Mouse (Mus musculus) left cerebral cortex, postnatal 4 days (tissue): ENCODE results near the gene Tagln. TPM values are rescaled to one million over a fixed set of nuclear protein-coding genes. Genes with fewer than 3 reads are reported as not detected.

Source experiments
- DNase-seq: peaks from one replicate; pipeline ENCODE4 v3.0.0-alpha.2; 2022
- intact Hi-C: fragments of 180-260 bp; cut with DNase I; formaldehyde crosslinking; loops from one replicate; pipeline ENCODE4 v1.15.1; 2025
- microRNA-seq: library from miRNA; unstranded; fragments of <30 nt; microRNA quantifications from one replicate; pipeline ENCODE4 v1.2.0, GENCODE M21; 2022
- total RNA-seq, 2 experiments: library from RNA; stranded (reverse); gene quantifications; 2 replicates each; pipeline ENCODE4 v1.2.3; 2021

Tagln gene
- total RNA-seq, 2 experiments from 2014 or later = 5.7 to 6.9 TPM

DNA sequence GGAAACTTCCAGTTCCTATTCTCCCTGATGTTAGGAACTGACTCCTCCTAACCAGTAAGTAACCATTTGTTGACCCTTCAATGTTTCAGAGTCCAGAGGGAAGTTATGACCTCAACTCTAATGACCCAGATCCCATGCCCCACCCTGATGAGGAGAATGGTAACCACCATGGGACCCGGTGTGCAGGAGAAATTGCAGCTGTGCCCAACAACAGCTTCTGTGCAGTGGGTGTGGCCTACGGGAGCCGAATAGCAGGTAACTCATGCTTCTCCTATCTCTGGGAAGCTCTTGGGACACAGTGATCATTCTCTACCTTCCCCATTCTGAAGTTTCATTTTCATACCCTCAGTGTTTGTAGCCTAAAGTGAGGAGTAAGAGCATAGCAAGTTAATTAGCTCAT lies 24.9 kb downstream of the Tagln start:
- intact Hi-C loops = no loop called here
- DNase-seq = no peak

GRCm38 (mm10) chr9:45907078-45907428 lies 28.8 kb downstream of the Tagln start:
- intact Hi-C loops = no loop called here

DNA sequence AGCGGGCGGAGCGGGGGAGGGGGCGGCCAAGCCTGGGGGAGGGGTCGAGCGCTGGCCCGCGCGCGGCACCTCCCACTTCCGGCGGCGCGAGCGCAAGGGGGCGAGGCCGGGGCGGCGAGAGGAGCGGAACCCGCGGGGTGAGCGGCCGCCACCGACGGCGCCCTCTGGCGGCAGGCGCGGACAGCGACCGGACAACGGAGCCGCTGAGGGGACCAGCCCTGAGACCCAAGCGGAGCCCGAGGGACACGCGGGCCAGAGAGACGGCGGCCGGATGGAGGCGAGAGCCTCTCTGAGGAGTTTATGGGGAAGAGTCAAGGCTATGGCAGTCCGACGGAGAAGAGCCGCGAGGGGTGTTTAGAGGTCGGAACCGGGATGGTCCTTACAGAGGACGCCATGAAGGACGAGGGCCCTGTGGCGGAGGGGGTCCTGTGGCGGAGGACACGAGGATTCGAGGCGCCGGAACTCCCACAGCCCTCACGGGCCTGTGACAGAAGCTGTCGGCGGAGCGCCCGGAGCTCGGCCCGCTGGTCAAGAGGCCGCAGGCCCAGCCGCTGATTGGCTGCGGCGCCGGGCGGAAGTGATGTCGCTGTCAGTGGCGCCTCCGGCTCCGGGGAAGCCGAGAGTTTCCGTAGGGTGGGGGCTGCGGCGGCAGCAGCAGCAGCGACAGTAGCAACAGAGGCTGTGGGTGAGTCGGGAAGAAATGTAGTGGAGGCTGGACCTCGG lies 29.3 kb downstream of the Tagln start, which contains the start of the genes Pcsk7 and Rnf214:
Gene Pcsk7 (plus strand): TSS at position 143 of the 723 bp plus-strand sequence.
Gene Rnf214 (minus strand): TSS at position 557 of the 723 bp plus-strand sequence.
- intact Hi-C loops = no loop called here
- peak; percentile 92 for DNase-seq

More at GRCm38 (mm10) chr9:45907078-45907428, 28.8 kb downstream of the Tagln start:
- no peak for DNase-seq

DNA sequence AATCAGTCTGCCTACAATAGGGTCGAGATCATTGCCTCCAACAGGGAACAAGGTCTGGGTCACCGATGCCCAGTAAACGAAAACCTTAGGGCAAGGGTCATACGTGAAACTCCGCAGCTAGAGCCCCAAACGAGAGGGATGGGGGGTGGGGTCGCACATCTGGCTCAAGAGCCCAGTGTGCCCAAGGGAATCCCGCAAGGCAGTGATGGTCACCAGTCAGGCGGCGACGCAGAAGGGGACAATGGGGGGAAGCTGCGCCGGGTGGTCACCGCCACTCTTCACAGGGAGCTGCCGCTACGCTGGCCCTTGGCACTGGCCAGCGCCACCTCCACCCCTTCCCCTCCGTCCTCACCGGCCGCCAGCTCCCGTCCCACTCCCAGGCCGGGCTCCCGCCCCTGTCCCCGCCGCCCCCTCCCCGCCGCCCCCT lies 30.0 kb downstream of the Tagln start:
- DNase-seq = peak; percentile 43
- intact Hi-C loops = no loop called here

DNA sequence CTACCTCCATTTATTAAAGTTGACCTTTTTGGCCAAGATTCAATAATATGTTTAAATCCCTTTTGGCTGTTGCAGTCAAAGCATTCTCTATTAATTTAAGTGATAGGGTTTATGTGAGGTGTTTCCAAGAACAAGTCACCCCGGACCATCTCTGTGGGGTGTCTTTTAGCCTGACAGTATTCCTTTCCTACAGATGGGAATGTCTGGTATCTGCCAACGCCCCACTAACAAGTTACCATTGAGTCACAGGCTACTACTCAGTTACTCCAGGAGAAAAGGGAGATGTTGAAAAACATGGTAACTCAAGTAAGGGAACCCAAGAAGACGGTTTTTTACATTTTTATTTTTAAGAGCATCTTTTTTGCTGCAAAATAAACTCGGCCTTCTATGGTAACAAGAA lies 30.7 kb downstream of the Tagln start:
- intact Hi-C loops = no loop called here
- DNase-seq = no peak

GRCm38 (mm10) chr9:45893681-45894080 lies 42.2 kb downstream of the Tagln start:
- no peak for DNase-seq
- intact Hi-C loops = no loop called here

Small RNAs within 50 kb of the gene (microRNA-seq; reads per million reads assigned to microRNA genes)
- gene Mir7087 = not detected

Other genes starting within 250 kb of the Tagln start
- 10 to 100 TPM; 21.6 to 24.0 TPM for gene Cep164, start 107.4 kb downstream of the Tagln start, total RNA-seq
- gene Bace1, start 97.5 kb downstream of the Tagln start, total RNA-seq = 10 to 100 TPM; 76.6 to 79.3 TPM
- 10 to 100 TPM; 31.0 to 32.1 TPM for gene Pcsk7, start 29.6 kb downstream of the Tagln start, total RNA-seq
- 10 to 100 TPM; 97.3 to 97.6 TPM for gene Rnf214, start 29.1 kb downstream of the Tagln start, total RNA-seq
- 10 to 100 TPM; 80.0 to 97.1 TPM for gene Sidt2, start 19.2 kb upstream of the Tagln start, total RNA-seq
- gene Pafah1b2, start 76.6 kb upstream of the Tagln start, total RNA-seq = 100 to 1,000 TPM; 262 to 267 TPM
- 10 to 100 TPM; 54.6 to 56.9 TPM for gene Sik3, start 76.8 kb upstream of the Tagln start, total RNA-seq